Mouse (Mus musculus): ENCODE measurements around the gene A3galt2. TPM values are rescaled to one million over a fixed set of nuclear protein-coding genes. Genes with fewer than 3 reads are reported as not detected.

A3galt2 gene
- polyA plus RNA-seq, 1 experiment from 2014 or later: 0.30 TPM

- H3K9ac ChIP-seq (ENCODE audit: low read length): no peak overlapping the region
- no peak overlapping the region for H3K4me3 ChIP-seq (ENCODE audit: low read length)
- H3K27me3 ChIP-seq (ENCODE audit: control insufficient read depth, insufficient read depth, low read depth, low read length): no peaks in the 10 kb centered on the region
- H3K9me3 ChIP-seq (ENCODE audit: control insufficient read depth, low read length): no peaks in the 10 kb centered on the region
- no peak for ATAC-seq (ENCODE audit: low read depth)
- H3K4me2 ChIP-seq (ENCODE audit: low read depth, low read length): no peak overlapping the region
- H3K4me1 ChIP-seq (replicated peaks; ENCODE audit: control insufficient read depth, insufficient read depth, low read length): peaks cover 14% of the 10 kb centered on the region
- WGBS: 66% methylated on average over 12 of the region's 12 CpGs
- H3K36me3 ChIP-seq (ENCODE audit: control insufficient read depth, insufficient read depth, low read length): peaks cover 43% of the 10 kb centered on the region
- H3K27ac ChIP-seq (ENCODE audit: low read length): no peak overlapping the region
These were observed 12.0 kb upstream of the A3galt2 start for GRCm38 (mm10) chr4:128743031-128743626.

GRCm38 (mm10) chr4:128745160-128745559 is 10.0 kb upstream of the A3galt2 start:
- Histone ChIP-seq H3K36me3 (ENCODE audit: control insufficient read depth, insufficient read depth, low read length) (peaks cover 60% of the 10 kb centered on the region), H3K4me3 (ENCODE audit: low read length) (no peak overlapping the region), H3K27me3 (ENCODE audit: control insufficient read depth, insufficient read depth, low read depth, low read length) (no peaks in the 10 kb centered on the region), H3K4me1 (replicated peaks; ENCODE audit: control insufficient read depth, insufficient read depth, low read length) (peaks cover 10% of the 10 kb centered on the region), H3K27ac (ENCODE audit: low read length) (no peak overlapping the region), H3K4me2 (ENCODE audit: low read depth, low read length) (no peak overlapping the region), H3K9ac (ENCODE audit: low read length) (no peak overlapping the region), H3K9me3 (ENCODE audit: control insufficient read depth, low read length) (no peaks in the 10 kb centered on the region)
- ATAC-seq (ENCODE audit: low read depth): no peak
- 73% methylated on average over 8 of the region's 8 CpGs for WGBS

GRCm38 (mm10) chr4:128747614-128748270 is 7.4 kb upstream of the A3galt2 start:
- Histone ChIP-seq H3K4me1 (replicated peaks; ENCODE audit: control insufficient read depth, insufficient read depth, low read length) (peaks cover 2% of the 10 kb centered on the region; the same call in 1 of the 2 replicates), H3K9ac (ENCODE audit: low read length) (no peak overlapping the region), H3K4me3 (ENCODE audit: low read length) (no peak overlapping the region), H3K27ac (ENCODE audit: low read length) (no peak overlapping the region), H3K9me3 (ENCODE audit: control insufficient read depth, low read length) (no peaks in the 10 kb centered on the region), H3K4me2 (ENCODE audit: low read depth, low read length) (no peak overlapping the region), H3K27me3 (ENCODE audit: control insufficient read depth, insufficient read depth, low read depth, low read length) (no peaks in the 10 kb centered on the region), H3K36me3 (ENCODE audit: control insufficient read depth, insufficient read depth, low read length) (peaks cover 82% of the 10 kb centered on the region)
- 55% methylated on average over 22 of the region's 22 CpGs for WGBS
- no peak for ATAC-seq (ENCODE audit: low read depth)

GRCm38 (mm10) chr4:128748309-128748708 is 6.9 kb upstream of the A3galt2 start:
- no peaks in the 10 kb centered on the region for H3K9me3 ChIP-seq (ENCODE audit: control insufficient read depth, low read length)
- 83% methylated on average over 7 of the region's 7 CpGs for WGBS
- H3K9ac ChIP-seq (ENCODE audit: low read length): no peak overlapping the region
- H3K4me3 ChIP-seq (ENCODE audit: low read length): no peak overlapping the region
- H3K36me3 ChIP-seq (ENCODE audit: control insufficient read depth, insufficient read depth, low read length): peaks cover 84% of the 10 kb centered on the region
- H3K4me1 ChIP-seq (replicated peaks; ENCODE audit: control insufficient read depth, insufficient read depth, low read length): no peaks in the 10 kb centered on the region
- H3K27me3 ChIP-seq (ENCODE audit: control insufficient read depth, insufficient read depth, low read depth, low read length): no peaks in the 10 kb centered on the region
- no peak overlapping the region for H3K4me2 ChIP-seq (ENCODE audit: low read depth, low read length)
- no peak for ATAC-seq (ENCODE audit: low read depth)
- H3K27ac ChIP-seq (ENCODE audit: low read length): no peak overlapping the region

- Histone ChIP-seq H3K36me3 (ENCODE audit: control insufficient read depth, insufficient read depth, low read length) (peaks cover 67% of the 10 kb centered on the region), H3K9me3 (ENCODE audit: control insufficient read depth, low read length) (no peaks in the 10 kb centered on the region), H3K4me1 (replicated peaks; ENCODE audit: control insufficient read depth, insufficient read depth, low read length) (no peaks in the 10 kb centered on the region), H3K27me3 (ENCODE audit: control insufficient read depth, insufficient read depth, low read depth, low read length) (no peaks in the 10 kb centered on the region), H3K4me2 (ENCODE audit: low read depth, low read length) (no peak overlapping the region), H3K9ac (ENCODE audit: low read length) (no peak overlapping the region), H3K27ac (ENCODE audit: low read length) (no peak overlapping the region), H3K4me3 (ENCODE audit: low read length) (no peak overlapping the region)
- WGBS: 54% methylated on average over 5 of the region's 5 CpGs
- no peak for ATAC-seq (ENCODE audit: low read depth)
These were observed 4.2 kb upstream of the A3galt2 start for GRCm38 (mm10) chr4:128751006-128751405.

GRCm38 (mm10) chr4:128752031-128752757 is 3.0 kb upstream of the A3galt2 start:
- H3K36me3 ChIP-seq (ENCODE audit: control insufficient read depth, insufficient read depth, low read length): peaks cover 56% of the 10 kb centered on the region
- 82% methylated on average over 13 of the region's 13 CpGs for WGBS
- H3K4me3 ChIP-seq (ENCODE audit: low read length): no peak overlapping the region
- no peaks in the 10 kb centered on the region for H3K9me3 ChIP-seq (ENCODE audit: control insufficient read depth, low read length)
- no peaks in the 10 kb centered on the region for H3K27me3 ChIP-seq (ENCODE audit: control insufficient read depth, insufficient read depth, low read depth, low read length)
- no peak for ATAC-seq (ENCODE audit: low read depth)
- H3K9ac ChIP-seq (ENCODE audit: low read length): no peak overlapping the region
- no peak overlapping the region for H3K4me2 ChIP-seq (ENCODE audit: low read depth, low read length)
- no peaks in the 10 kb centered on the region for H3K4me1 ChIP-seq (replicated peaks; ENCODE audit: control insufficient read depth, insufficient read depth, low read length)
- H3K27ac ChIP-seq (ENCODE audit: low read length): no peak overlapping the region

- no peak overlapping the region for H3K4me3 ChIP-seq (ENCODE audit: low read length)
- ATAC-seq (ENCODE audit: low read depth): no peak
- H3K4me2 ChIP-seq (ENCODE audit: low read depth, low read length): no peak overlapping the region
- WGBS: 91% methylated on average over 7 of the region's 7 CpGs
- no peak overlapping the region for H3K9ac ChIP-seq (ENCODE audit: low read length)
- no peak overlapping the region for H3K27ac ChIP-seq (ENCODE audit: low read length)
- no peaks in the 10 kb centered on the region for H3K4me1 ChIP-seq (replicated peaks; ENCODE audit: control insufficient read depth, insufficient read depth, low read length)
- no peaks in the 10 kb centered on the region for H3K9me3 ChIP-seq (ENCODE audit: control insufficient read depth, low read length)
- H3K36me3 ChIP-seq (ENCODE audit: control insufficient read depth, insufficient read depth, low read length): peaks cover 42% of the 10 kb centered on the region
- H3K27me3 ChIP-seq (ENCODE audit: control insufficient read depth, insufficient read depth, low read depth, low read length): no peaks in the 10 kb centered on the region
These were observed 1.6 kb upstream of the A3galt2 start for GRCm38 (mm10) chr4:128753571-128753970.

- peaks cover 22% of the 10 kb centered on the region for H3K36me3 ChIP-seq (ENCODE audit: control insufficient read depth, insufficient read depth, low read length)
- no peak overlapping the region for H3K4me2 ChIP-seq (ENCODE audit: low read depth, low read length)
- no peak overlapping the region for H3K4me3 ChIP-seq (ENCODE audit: low read length)
- no peaks in the 10 kb centered on the region for H3K27me3 ChIP-seq (ENCODE audit: control insufficient read depth, insufficient read depth, low read depth, low read length)
- ATAC-seq (ENCODE audit: low read depth): no peak
- no peak overlapping the region for H3K27ac ChIP-seq (ENCODE audit: low read length)
- 72% methylated on average over 7 of the region's 7 CpGs for WGBS
- no peaks in the 10 kb centered on the region for H3K9me3 ChIP-seq (ENCODE audit: control insufficient read depth, low read length)
- H3K9ac ChIP-seq (ENCODE audit: low read length): no peak overlapping the region
- no peaks in the 10 kb centered on the region for H3K4me1 ChIP-seq (replicated peaks; ENCODE audit: control insufficient read depth, insufficient read depth, low read length)
These were observed 736 bp downstream of the A3galt2 start for GRCm38 (mm10) chr4:128755900-128756299.

- Histone ChIP-seq H3K9me3 (ENCODE audit: control insufficient read depth, low read length) (peaks cover 5% of the 10 kb centered on the region; the same call in 1 of the 2 replicates), H3K36me3 (ENCODE audit: control insufficient read depth, insufficient read depth, low read length) (no peaks in the 10 kb centered on the region), H3K4me2 (ENCODE audit: low read depth, low read length) (no peak overlapping the region), H3K9ac (ENCODE audit: low read length) (no peak overlapping the region), H3K4me1 (replicated peaks; ENCODE audit: control insufficient read depth, insufficient read depth, low read length) (no peaks in the 10 kb centered on the region), H3K4me3 (ENCODE audit: low read length) (no peak overlapping the region), H3K27ac (ENCODE audit: low read length) (no peak overlapping the region), H3K27me3 (ENCODE audit: control insufficient read depth, insufficient read depth, low read depth, low read length) (no peaks in the 10 kb centered on the region)
- 76% methylated on average over 5 of the region's 5 CpGs for WGBS
- no peak for ATAC-seq (ENCODE audit: low read depth)
These were observed 4.0 kb downstream of the A3galt2 start for GRCm38 (mm10) chr4:128759214-128759613.
